Mouse (Mus musculus): ENCODE data around the gene Trak2. TPM values are rescaled to one million over a fixed set of nuclear protein-coding genes. Genes with fewer than 3 reads are reported as not detected.

The Trak2 gene
- total RNA-seq, 2 experiments from 2014 or later = 186 to 202 TPM

GRCm38 (mm10) chr1:58955716-58956115 is 17.5 kb downstream of the Trak2 start:
- no peak for DNase-seq (ENCODE audit: low spot score in 2 of 2)
- intact Hi-C loops (cut with DNase I) = no loop called here

- intact Hi-C loops (cut with DNase I) = no loop called here
Observed at GRCm38 (mm10) chr1:58954578-58955410, 18.4 kb downstream of the Trak2 start.

GRCm38 (mm10) chr1:58953686-58954434 is 19.4 kb downstream of the Trak2 start:
- DNase-seq (ENCODE audit: low spot score in 2 of 2) = no peak
- intact Hi-C loops (cut with DNase I) = no loop called here

More at GRCm38 (mm10) chr1:58954578-58955410, 18.4 kb downstream of the Trak2 start:
- no peak for DNase-seq (ENCODE audit: low spot score in 2 of 2)

- intact Hi-C loops (cut with DNase I) = no loop called here
Observed at GRCm38 (mm10) chr1:58952997-58953396, 20.2 kb downstream of the Trak2 start.

GRCm38 (mm10) chr1:58952526-58952925 is 20.7 kb downstream of the Trak2 start:
- DNase-seq (ENCODE audit: low spot score in 2 of 2) = no peak
- intact Hi-C loops (cut with DNase I) = no loop called here

More at GRCm38 (mm10) chr1:58952997-58953396, 20.2 kb downstream of the Trak2 start:
- DNase-seq (ENCODE audit: low spot score in 2 of 2) = no peak

GRCm38 (mm10) chr1:58951841-58952240 is 21.4 kb downstream of the Trak2 start:
- no peak for DNase-seq (ENCODE audit: low spot score in 2 of 2)
- intact Hi-C loops (cut with DNase I) = no loop called here

- intact Hi-C loops (cut with DNase I) = no loop called here
- no peak for DNase-seq (ENCODE audit: low spot score in 2 of 2)
Observed at GRCm38 (mm10) chr1:58950899-58951648, 22.2 kb downstream of the Trak2 start.

DNA sequence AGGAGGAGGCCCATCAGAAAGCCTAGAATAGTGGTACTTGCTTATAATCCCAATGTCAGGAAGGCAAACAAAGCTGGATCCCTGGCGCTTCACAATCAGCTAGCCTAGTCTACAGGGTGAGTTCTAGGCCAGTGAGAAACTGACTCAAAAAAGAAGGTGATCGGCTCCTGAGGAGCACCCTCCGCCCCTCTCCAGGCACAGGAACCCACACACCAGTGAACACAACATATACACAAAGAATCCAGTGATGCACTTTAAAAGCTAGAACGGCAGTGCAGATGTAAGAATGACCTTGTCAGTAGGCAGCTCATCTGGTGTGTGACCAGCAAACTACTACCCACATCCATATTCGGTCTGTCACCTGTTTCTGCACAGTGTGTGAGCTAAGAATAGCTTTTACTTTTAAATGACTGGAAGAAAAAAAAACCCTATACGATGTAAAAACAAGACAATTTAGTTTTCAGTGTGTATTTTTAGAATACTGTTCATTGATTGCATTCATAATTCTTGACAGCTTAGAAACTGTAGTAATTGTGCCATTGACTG is 23.6 kb downstream of the Trak2 start:
- intact Hi-C loops (cut with DNase I) = no loop called here
- no peak for DNase-seq (ENCODE audit: low spot score in 2 of 2)

DNA sequence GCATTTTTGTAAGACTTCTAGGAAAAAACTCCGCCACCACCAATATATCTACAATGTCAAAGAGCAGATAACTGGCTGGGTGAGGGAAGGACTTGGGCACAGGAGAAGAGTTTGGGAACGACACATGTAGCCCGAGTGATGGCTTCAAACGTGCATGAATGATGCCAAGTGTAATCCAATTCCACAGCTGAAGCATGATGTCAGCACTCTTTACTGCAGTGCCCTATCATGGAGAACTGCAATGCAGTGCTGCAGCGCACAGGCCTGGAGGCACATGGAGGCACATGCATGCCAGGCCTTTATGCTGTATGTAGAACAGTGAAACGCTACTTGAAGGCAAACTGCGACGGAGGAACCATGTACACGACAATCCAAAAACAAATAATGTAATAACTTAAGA is 26.5 kb downstream of the Trak2 start:
- DNase-seq (ENCODE audit: low spot score in 2 of 2) = no peak

GRCm38 (mm10) chr1:58945960-58946670 is 27.1 kb downstream of the Trak2 start:
- intact Hi-C loops (cut with DNase I) = no loop called here
- no peak for DNase-seq (ENCODE audit: low spot score in 2 of 2)

More for the DNA sequence above, 26.5 kb downstream of the Trak2 start:
- intact Hi-C loops (cut with DNase I) = no loop called here

DNA sequence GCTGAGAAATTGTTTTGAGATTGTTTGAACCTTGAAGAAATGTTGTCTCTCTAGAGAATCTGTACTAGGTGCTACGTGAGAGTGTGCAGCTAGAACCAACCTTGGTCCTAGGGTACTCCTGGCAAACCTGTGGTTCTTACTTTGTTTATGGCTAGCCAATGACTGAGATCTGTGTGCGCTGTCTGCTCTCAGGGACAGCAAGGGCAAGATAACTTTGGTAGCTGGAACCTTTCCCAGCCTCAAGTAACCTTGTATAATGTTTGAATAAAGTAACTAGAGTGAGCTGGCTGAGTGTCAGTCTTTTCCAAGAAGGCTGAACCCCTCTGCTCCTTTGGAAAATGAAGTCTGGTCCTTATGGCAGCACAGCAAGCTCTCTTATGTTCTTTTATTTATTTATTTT is 27.7 kb downstream of the Trak2 start:
- DNase-seq (ENCODE audit: low spot score in 2 of 2) = no peak
- intact Hi-C loops (cut with DNase I) = no loop called here

GRCm38 (mm10) chr1:58937606-58938099 is 35.6 kb downstream of the Trak2 start:
- intact Hi-C loops (cut with DNase I) = no loop called here
- DNase-seq (ENCODE audit: low spot score in 2 of 2) = no peak

DNA sequence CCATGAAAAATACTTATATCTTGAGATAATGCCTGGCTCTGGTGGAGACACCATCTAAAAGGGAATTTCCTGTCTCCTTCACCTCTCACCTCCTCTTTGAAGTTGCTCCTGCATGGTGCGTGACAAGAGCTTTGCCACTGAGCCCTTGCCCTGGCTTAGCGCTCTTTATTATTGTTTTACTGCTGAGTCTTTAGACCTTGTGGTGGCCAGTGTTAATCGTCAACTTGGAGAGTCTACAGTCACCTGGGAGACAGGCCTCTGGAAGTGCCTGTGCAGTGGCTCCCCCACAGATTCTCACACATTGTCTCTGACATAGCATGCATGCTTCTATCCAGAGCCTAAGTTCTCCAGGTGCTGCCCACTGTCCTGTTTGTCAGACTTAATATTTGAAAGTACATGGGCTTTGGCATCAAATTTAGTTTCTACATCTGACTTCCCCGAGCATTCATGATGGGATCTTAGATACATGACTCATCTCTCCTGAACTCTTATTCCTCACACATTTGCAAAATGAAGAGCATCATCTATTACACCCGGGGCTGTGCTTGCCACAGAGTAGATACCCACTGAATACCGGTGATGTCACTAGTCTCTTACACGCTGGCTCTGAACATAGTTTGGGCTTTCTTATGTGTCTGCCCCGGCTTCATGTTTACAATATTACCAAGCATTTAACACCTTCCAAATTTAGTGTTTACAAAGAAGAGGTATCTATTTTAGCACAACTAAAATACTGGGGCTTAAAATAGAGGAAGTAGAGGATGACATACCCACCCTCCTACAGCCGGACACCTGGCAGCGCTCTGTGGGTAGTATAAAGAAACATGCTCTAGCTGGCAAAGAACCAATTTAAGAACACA is 36.3 kb downstream of the Trak2 start:
- intact Hi-C loops (cut with DNase I) = no loop called here
- DNase-seq (ENCODE audit: low spot score in 2 of 2) = no peak

DNA sequence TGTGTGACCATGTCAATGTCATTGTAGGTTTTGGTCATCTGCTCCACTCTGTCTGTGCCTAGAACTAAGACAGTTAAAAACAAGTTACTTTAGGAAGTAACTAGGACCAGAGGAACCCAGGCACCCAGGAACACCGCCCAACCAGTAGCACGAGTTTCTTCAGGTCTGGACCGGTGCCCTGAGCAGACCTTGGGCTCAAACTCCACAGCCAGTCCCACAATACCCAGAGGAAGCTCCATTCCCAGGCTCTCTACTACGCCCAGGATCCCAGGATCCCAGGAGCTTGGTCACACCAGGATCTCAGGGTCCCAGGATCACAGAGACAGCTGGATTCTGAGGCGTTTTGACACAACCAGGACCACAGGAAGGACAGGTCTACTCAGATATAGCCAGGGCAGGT is 46.6 kb downstream of the Trak2 start:
- intact Hi-C loops (cut with DNase I) = no loop called here
- DNase-seq (ENCODE audit: low spot score in 2 of 2) = no peak

DNA sequence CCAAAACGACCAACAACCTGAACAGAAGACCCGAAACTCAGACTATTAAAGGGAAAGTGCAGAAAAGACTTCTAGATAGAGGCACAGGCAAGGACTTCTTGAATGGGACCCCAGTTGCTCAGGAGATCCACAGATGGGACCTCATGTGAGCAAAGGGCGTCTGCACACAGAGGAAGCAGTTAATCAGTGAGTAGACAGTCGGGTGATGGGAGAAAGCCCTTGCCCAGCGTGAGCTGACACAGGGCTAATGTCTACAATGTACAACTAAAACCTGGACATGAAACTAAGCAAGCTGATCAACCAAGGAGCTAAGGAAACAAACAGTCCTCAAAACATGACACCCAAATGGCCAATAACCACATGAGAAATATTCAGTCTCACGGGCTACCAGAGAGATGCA is 55.7 kb downstream of the Trak2 start:
- intact Hi-C loops (cut with DNase I) = no loop called here
- DNase-seq (ENCODE audit: low spot score in 2 of 2) = no peak

GRCm38 (mm10) chr1:58909636-58910272 is 63.5 kb downstream of the Trak2 start:
- DNase-seq (ENCODE audit: low spot score in 2 of 2) = no peak
- intact Hi-C loops (cut with DNase I) = loop anchor here (5.0 kb wide), 1 partner anchor 83 kb away; no protein-coding TSS in a partner anchor

GRCm38 (mm10) chr1:58903681-58904080 is 69.5 kb downstream of the Trak2 start:
- DNase-seq (ENCODE audit: low spot score in 2 of 2) = no peak
- intact Hi-C loops (cut with DNase I) = no loop called here
